Mouse (Mus musculus) heart, adult 2 months (tissue): ENCODE measurements at regions not wholly inside any gene's neighbourhood (a gene's known extent, or its start where the extent isn't known, plus 50 kb on each side); places are given as distances from the start of the nearest gene placed in this dataset.

Source experiments
- CTCF ChIP-seq: fragments of 200-600 bp; IDR thresholded peaks from 2 replicates; pipeline ENCODE4 v1.8.1; 2022; ENCODE audit warnings: antibody characterized with exemption, mild to moderate bottlenecking, moderate library complexity
- POLR2A ChIP-seq: fragments of 200-500 bp; IDR thresholded peaks from 2 replicates; pipeline ENCODE4 v1.6.1; 2011; ENCODE audit warnings: mild to moderate bottlenecking, low read depth, low read length, control low read depth; ENCODE audit not compliant: insufficient read depth

DNA sequence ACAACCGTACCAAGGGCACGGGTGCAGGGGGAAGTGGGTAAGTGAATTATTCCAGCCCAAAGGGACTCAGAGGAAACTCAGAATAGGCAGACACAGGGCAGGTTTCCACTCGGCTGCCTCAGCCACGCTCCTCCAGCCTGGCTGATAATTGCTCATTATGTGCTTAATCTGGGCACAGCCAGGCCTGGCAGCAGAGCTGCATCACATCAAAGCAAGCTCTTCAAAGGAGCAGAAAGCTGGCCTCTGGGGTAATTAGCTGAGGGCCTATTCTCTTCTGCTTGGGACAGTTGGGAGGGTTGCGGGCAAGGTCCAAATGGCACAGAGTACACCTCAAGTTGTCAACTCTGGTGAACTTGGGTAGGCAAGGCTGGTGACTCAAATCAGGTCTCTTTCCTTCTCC, 239.5 kb downstream of the Emx2 start:
- TF ChIP-seq POLR2A, result no peak
- no peak for TF ChIP-seq CTCF
